ENCODE assay signal across 16 mouse cellular contexts in the genomic region with DNA sequence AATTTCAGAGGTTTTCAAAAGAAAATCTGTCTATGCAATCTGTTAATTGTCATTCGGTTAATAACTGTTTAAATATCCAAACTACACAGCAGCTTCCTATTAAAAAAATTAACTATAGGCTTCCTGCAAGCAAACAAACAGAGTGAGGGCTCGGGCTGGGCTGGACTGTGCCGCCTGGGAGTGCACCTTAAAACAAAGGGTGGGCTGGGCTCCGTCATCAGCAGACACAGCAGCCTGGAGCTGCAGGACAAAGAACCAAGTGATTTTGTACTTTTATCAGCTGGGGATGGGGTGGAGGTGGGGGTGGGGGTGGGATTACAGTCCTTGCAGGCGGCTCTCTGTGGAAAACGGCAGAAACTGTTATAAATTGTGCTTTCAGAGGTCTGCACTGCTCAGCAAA.
A peak's percentile ranks its signal among the peaks of the same experiment; 100 is the strongest.
DNase-seq lines count a peak whose midpoint lies in the region; ATAC-seq and TF ChIP-seq lines count a peak whose summit lies in the region.
"Had no signal": no experiment of that assay in that cellular context is flagged by ENCODE, and none has a peak within 500 bp of the region (broad histone marks: within the 10 kb centered on the region; RNA-seq: fewer than 3 reads in every experiment).

No protein-coding gene starts in this region.

- DNase-seq in embryonic facial prominence, embryonic 10.5 days (ENCODE audit: low spot score) = peak; percentile 49
- DNase-seq in forebrain, postnatal 0 days = no peak
- DNase-seq in frontal cortex, postnatal 10 days (ENCODE audit: low spot score in 2 of 2) = no peak
- DNase-seq in c-Kit-positive CD71-positive TER-119-positive erythroid progenitor cells, embryonic 14.5 days (ENCODE audit: low spot score) = no peak
- DNase-seq in layer of hippocampus, postnatal 10 days (ENCODE audit: low spot score in 2 of 2) = no peak
- DNase-seq: adrenal gland, postnatal 36 days; cerebellum, adult 9-10 months; heart, adult 11 months had no signal

- no peaks in the 10 kb centered on the region for H3K27me3 ChIP-seq in embryonic facial prominence, embryonic 10.5 days (replicated peaks; ENCODE audit: low read depth, poor library complexity, severe bottlenecking)
- no peaks in the 10 kb centered on the region for H3K27me3 ChIP-seq in forebrain, postnatal 0 days (ENCODE audit: insufficient read depth, low read length)
- 0 out of 2 replicates have a peak, but pooled peaks cover 5% of the 10 kb centered on the region for H3K27me3 ChIP-seq in limb, embryonic 13.5 days
- H3K27me3 ChIP-seq in neural tube, embryonic 13.5 days = no peaks in the 10 kb centered on the region
- no peaks in the 10 kb centered on the region for H3K27me3 ChIP-seq in heart, embryonic 11.5 days (ENCODE audit: control insufficient read depth, insufficient read depth, low read length)
- H3K27me3 ChIP-seq: kidney, embryonic 15.5 days; liver, embryonic 15.5 days had no signal

- no peak overlapping the region for H3K4me2 ChIP-seq in forebrain, postnatal 0 days (ENCODE audit: low read depth)
- H3K4me2 ChIP-seq in limb, embryonic 13.5 days (replicated peaks) = no peak overlapping the region
- H3K4me2 ChIP-seq in neural tube, embryonic 13.5 days = no peak overlapping the region
- no peak overlapping the region for H3K4me2 ChIP-seq in heart, embryonic 11.5 days
- H3K4me2 ChIP-seq: kidney, embryonic 15.5 days; liver, embryonic 15.5 days had no signal

- ATAC-seq in forebrain, postnatal 0 days = peak; percentile 47; the same call in 1 of the 2 replicates
- ATAC-seq in limb, embryonic 13.5 days (ENCODE audit: low FRiP score, low read depth) = peak; percentile 55; the same call in 1 of the 2 replicates
- peak; percentile 54; the same call in 1 of the 2 replicates for ATAC-seq in neural tube, embryonic 13.5 days (ENCODE audit: low read depth)
- no peak for ATAC-seq in heart, embryonic 11.5 days (replicated peaks; ENCODE audit: insufficient number of reproducible peaks, low FRiP score, low TSS enrichment)

- peak overlapping the region; percentile 67 for H3K27ac ChIP-seq in embryonic facial prominence, embryonic 10.5 days (replicated peaks)
- H3K27ac ChIP-seq in forebrain, postnatal 0 days (ENCODE audit: low read depth, low read length) = peak overlapping the region; percentile 75
- H3K27ac ChIP-seq in limb, embryonic 13.5 days = peak overlapping the region; percentile 65; the same call in 1 of the 2 replicates
- H3K27ac ChIP-seq in neural tube, embryonic 13.5 days (replicated peaks) = peak overlapping the region; percentile 84
- H3K27ac ChIP-seq in heart, embryonic 11.5 days (ENCODE audit: low read depth, low read length) = no peak overlapping the region
- H3K27ac ChIP-seq: kidney, embryonic 15.5 days; left cerebral cortex, adult 2 months; liver, embryonic 15.5 days; macrophage; stomach, postnatal 0 days had no signal

- peaks cover 24% of the 10 kb centered on the region; the same call in 1 of the 2 replicates for H3K36me3 ChIP-seq in embryonic facial prominence, embryonic 10.5 days (replicated peaks)
- peaks cover 7% of the 10 kb centered on the region; the same call in 1 of the 2 replicates for H3K36me3 ChIP-seq in forebrain, postnatal 0 days (ENCODE audit: insufficient read depth)
- peaks cover 12% of the 10 kb centered on the region for H3K36me3 ChIP-seq in limb, embryonic 13.5 days
- H3K36me3 ChIP-seq in neural tube, embryonic 13.5 days = peaks cover 21% of the 10 kb centered on the region
- no peaks in the 10 kb centered on the region for H3K36me3 ChIP-seq in heart, embryonic 11.5 days (ENCODE audit: control insufficient read depth, insufficient read depth, low read length)

- no peak overlapping the region for H3K4me3 ChIP-seq in embryonic facial prominence, embryonic 10.5 days
- no peak overlapping the region for H3K4me3 ChIP-seq in forebrain, postnatal 0 days (ENCODE audit: low read depth, low read length)
- no peak overlapping the region for H3K4me3 ChIP-seq in limb, embryonic 13.5 days
- no peak overlapping the region for H3K4me3 ChIP-seq in neural tube, embryonic 13.5 days
- no peak overlapping the region for H3K4me3 ChIP-seq in heart, embryonic 11.5 days (ENCODE audit: low read depth, low read length)
- H3K4me3 ChIP-seq: kidney, embryonic 15.5 days; left cerebral cortex, adult 2 months; liver, embryonic 15.5 days had no signal

- H3K9ac ChIP-seq in forebrain, postnatal 0 days = no peak overlapping the region
- no peak overlapping the region for H3K9ac ChIP-seq in limb, embryonic 13.5 days
- H3K9ac ChIP-seq in neural tube, embryonic 13.5 days = peak overlapping the region; percentile 49; the same call in 1 of the 2 replicates
- H3K9ac ChIP-seq in heart, embryonic 11.5 days (ENCODE audit: low read depth, low read length) = no peak overlapping the region
- H3K9ac ChIP-seq: kidney, embryonic 15.5 days; liver, embryonic 15.5 days had no signal

- TF ChIP-seq CTCF in forebrain, postnatal 0 days (IDR thresholded peaks at IDR 0.05; ENCODE audit: low read depth) = no peak

- H3K9me3 ChIP-seq in embryonic facial prominence, embryonic 10.5 days = no peaks in the 10 kb centered on the region
- H3K9me3 ChIP-seq in forebrain, postnatal 0 days (ENCODE audit: low read length) = no peaks in the 10 kb centered on the region
- H3K9me3 ChIP-seq in limb, embryonic 13.5 days = no peaks in the 10 kb centered on the region
- no peaks in the 10 kb centered on the region for H3K9me3 ChIP-seq in neural tube, embryonic 13.5 days
- H3K9me3 ChIP-seq in heart, embryonic 11.5 days (replicated peaks; ENCODE audit: control insufficient read depth, low read length) = no peaks in the 10 kb centered on the region
- H3K9me3 ChIP-seq: kidney, embryonic 15.5 days; liver, embryonic 15.5 days had no signal

- peaks cover 50% of the 10 kb centered on the region for H3K4me1 ChIP-seq in embryonic facial prominence, embryonic 10.5 days
- H3K4me1 ChIP-seq in forebrain, postnatal 0 days (ENCODE audit: insufficient read depth) = peaks cover 30% of the 10 kb centered on the region
- H3K4me1 ChIP-seq in limb, embryonic 13.5 days = peaks cover 50% of the 10 kb centered on the region
- peaks cover 83% of the 10 kb centered on the region for H3K4me1 ChIP-seq in neural tube, embryonic 13.5 days (replicated peaks)
- H3K4me1 ChIP-seq in heart, embryonic 11.5 days (ENCODE audit: control insufficient read depth, insufficient read depth, low read length) = peaks cover 4% of the 10 kb centered on the region; the same call in 1 of the 2 replicates

- 18% methylated on average over 6 of the region's 6 CpGs for WGBS in embryonic facial prominence, embryonic 10.5 days
- 22% methylated on average over 6 of the region's 6 CpGs for WGBS in forebrain, postnatal 0 days
- 25% methylated on average over 6 of the region's 6 CpGs for WGBS in limb, embryonic 13.5 days
- WGBS in neural tube, embryonic 13.5 days = 13% methylated on average over 6 of the region's 6 CpGs
- WGBS in heart, embryonic 11.5 days (ENCODE audit: insufficient replicate concordance) = 21% methylated on average over 6 of the region's 6 CpGs
